Mouse (Mus musculus) embryonic facial prominence, embryonic 15.5 days (tissue): ENCODE results near the gene Cdh5. TPM values are rescaled to one million over a fixed set of nuclear protein-coding genes. Genes with fewer than 3 reads are reported as not detected.
"Not testable (repeated sequence)": the region's sequence is repeated elsewhere in the genome, so short reads cannot be mapped to it uniquely, and the experiment has no call there.

Source experiments
- ATAC-seq: fragments of 200-750 bp; cut with Nextera tagmentation; 2 replicates; pipeline ENCODE4 v1.8.0; 2017; ENCODE audit warnings: low read depth, moderate TSS enrichment; ENCODE audit not compliant: insufficient number of reproducible peaks, low FRiP score, low TSS enrichment
- H3K27ac ChIP-seq: fragments of 300-500 bp; sonication (generic); replicated peaks from 2 replicates; pipeline ENCODE4 v1.5.1; 2015; ENCODE audit warnings: mild to moderate bottlenecking, inconsistent platforms
- H3K27me3 ChIP-seq: fragments of 300-500 bp; sonication (generic); 2 replicates; pipeline ENCODE4 v1.6.1; 2015; ENCODE audit warnings: inconsistent platforms
- H3K36me3 ChIP-seq: fragments of 300-500 bp; sonication (generic); 2 replicates; pipeline ENCODE4 v1.6.1; 2015; ENCODE audit warnings: mild to moderate bottlenecking, inconsistent platforms
- H3K4me1 ChIP-seq: fragments of 300-500 bp; sonication (generic); 2 replicates; pipeline ENCODE4 v1.6.1; 2015; ENCODE audit warnings: inconsistent platforms
- H3K4me2 ChIP-seq: fragments of 300-500 bp; sonication (generic); replicated peaks from 2 replicates; pipeline ENCODE4 v1.6.1; 2015; ENCODE audit warnings: mild to moderate bottlenecking, inconsistent platforms
- H3K4me3 ChIP-seq: fragments of 300-500 bp; sonication (generic); replicated peaks from 2 replicates; pipeline ENCODE4 v1.5.1; 2015; ENCODE audit warnings: mild to moderate bottlenecking, inconsistent platforms
- H3K9ac ChIP-seq: fragments of 300-500 bp; sonication (generic); 2 replicates; pipeline ENCODE4 v1.6.1; 2015; ENCODE audit warnings: inconsistent platforms
- H3K9me3 ChIP-seq: fragments of 300-500 bp; sonication (generic); replicated peaks from 2 replicates; pipeline ENCODE4 v1.6.1; 2016; ENCODE audit warnings: inconsistent platforms
- WGBS: fragments of 180-500 bp; shearing (Covaris S2); methylation state at CpG from one replicate; pipeline ENCODE4 v1.1.7; 2015; 5-methylcytosine and 5-hydroxymethylcytosine counted together
- polyA plus RNA-seq: library from polyadenylated mRNA; unstranded; fragments of >200 nt; fragmentation: Nextera tagmentation; extraction: Ambion mirVana; gene quantifications from 2 replicates; pipeline ENCODE4 v1.2.1, GENCODE M21; 2015

Cdh5 gene
- polyA plus RNA-seq, 1 experiment from 2014 or later: 32.7 TPM

DNA sequence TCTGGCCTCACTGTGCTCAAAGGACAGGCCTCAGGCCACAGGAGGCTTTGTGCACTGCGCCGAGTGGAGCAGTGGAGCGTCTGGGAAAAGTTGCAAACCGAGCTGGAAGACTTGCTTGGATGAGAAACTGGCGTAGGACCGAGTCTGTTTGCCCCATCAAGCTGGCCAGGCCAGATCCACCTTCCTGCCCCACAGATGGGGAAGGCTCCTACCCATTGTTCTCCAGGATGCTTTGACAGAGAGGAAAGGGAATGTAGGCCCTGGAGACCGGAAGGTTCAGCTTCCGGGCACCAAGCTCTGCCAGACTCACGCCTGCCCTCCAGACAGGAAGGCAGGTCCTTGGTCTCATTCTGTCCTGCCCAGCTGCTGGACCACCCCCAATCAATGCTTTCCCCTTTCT is 5.8 kb upstream of the Cdh5 start:
- Histone ChIP-seq H3K4me1 (0 out of 2 replicates have a peak, but pooled peaks cover 2% of the 10 kb centered on the region), H3K9ac (no peak overlapping the region), H3K27me3 (no peaks in the 10 kb centered on the region), H3K36me3 (no peaks in the 10 kb centered on the region), H3K4me2 (no peak overlapping the region), H3K4me3 (no peak overlapping the region), H3K9me3 (no peaks in the 10 kb centered on the region), H3K27ac (0 out of 2 replicates have a peak overlapping the region, but pooled peaks have one; percentile 1)
- 57% methylated on average over 9 of the region's 9 CpGs for whole genome bisulfite sequencing
- no peak for ATAC-seq

DNA sequence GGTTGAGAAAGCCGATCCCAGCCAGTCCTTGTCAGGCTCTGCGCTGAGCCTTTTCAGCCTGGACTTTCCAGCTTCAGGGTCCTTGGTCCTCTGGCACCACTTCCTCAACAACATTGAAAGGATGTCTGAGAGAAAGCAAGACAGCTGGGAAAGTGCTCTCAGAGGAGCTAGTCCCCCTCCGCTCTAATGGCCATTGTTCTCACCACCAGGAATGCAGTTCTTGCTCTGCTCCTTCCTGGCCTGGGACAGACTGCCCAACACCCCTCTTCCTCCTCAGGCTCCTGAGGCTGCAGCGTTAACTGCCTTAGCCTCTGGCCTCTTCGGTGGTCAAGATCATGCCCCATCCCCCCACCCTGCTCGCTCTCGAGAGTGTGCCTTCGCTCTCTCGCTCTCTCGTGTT is 4.8 kb upstream of the Cdh5 start:
- 0 out of 2 replicates have a peak, but pooled peaks cover 2% of the 10 kb centered on the region for H3K4me1 ChIP-seq
- 64% methylated on average over 10 of the region's 10 CpGs for WGBS
- no peak overlapping the region for H3K4me2 ChIP-seq
- H3K9ac ChIP-seq: no peak overlapping the region
- no peaks in the 10 kb centered on the region for H3K27me3 ChIP-seq
- no peak overlapping the region for H3K4me3 ChIP-seq
- H3K36me3 ChIP-seq: no peaks in the 10 kb centered on the region
- 0 out of 2 replicates have a peak, but pooled peaks have one; percentile 26 for ATAC-seq
- H3K9me3 ChIP-seq: no peaks in the 10 kb centered on the region
- H3K27ac ChIP-seq: no peak overlapping the region

DNA sequence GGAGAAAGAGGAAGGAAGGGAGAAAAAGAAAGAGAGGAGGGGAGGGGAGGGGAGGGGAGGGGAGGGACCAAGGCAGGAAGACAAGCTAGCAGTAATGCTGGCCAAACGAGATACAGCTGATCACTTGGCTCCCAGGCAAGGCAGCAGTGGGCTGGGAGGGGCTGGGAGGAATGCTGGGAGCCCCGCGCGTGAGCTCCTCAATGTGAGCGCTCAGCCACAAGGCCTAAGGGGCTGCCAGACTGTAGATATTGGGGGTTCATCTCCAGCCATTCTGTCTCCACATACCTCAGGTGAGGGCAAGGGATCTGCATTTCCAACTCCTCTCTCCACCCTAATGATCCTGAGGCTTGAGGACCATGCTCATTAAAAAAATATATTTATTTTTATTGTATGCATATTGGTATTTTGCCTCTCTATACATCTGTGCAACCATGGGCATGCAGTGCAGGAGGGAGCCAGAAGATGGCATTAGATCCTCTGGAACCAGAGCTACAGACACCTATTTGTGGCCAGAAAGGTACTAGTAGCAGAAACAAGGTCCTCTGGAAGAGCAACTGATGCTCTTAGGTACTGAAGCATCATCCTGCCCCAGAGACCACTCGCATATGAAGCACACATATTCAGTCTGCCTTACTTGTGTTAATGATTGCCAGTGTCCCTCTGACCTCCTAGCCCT is 2.6 kb upstream of the Cdh5 start:
- 27% methylated on average over 6 of the region's 6 CpGs for WGBS
- ATAC-seq: no peak
- no peak overlapping the region for H3K9ac ChIP-seq
- no peaks in the 10 kb centered on the region for H3K27me3 ChIP-seq
- H3K4me1 ChIP-seq: 0 out of 2 replicates have a peak, but pooled peaks cover 2% of the 10 kb centered on the region
- H3K36me3 ChIP-seq: no peaks in the 10 kb centered on the region
- H3K4me2 ChIP-seq: no peak overlapping the region
- H3K9me3 ChIP-seq: no peaks in the 10 kb centered on the region
- no peak overlapping the region for H3K27ac ChIP-seq
- no peak overlapping the region for H3K4me3 ChIP-seq

DNA sequence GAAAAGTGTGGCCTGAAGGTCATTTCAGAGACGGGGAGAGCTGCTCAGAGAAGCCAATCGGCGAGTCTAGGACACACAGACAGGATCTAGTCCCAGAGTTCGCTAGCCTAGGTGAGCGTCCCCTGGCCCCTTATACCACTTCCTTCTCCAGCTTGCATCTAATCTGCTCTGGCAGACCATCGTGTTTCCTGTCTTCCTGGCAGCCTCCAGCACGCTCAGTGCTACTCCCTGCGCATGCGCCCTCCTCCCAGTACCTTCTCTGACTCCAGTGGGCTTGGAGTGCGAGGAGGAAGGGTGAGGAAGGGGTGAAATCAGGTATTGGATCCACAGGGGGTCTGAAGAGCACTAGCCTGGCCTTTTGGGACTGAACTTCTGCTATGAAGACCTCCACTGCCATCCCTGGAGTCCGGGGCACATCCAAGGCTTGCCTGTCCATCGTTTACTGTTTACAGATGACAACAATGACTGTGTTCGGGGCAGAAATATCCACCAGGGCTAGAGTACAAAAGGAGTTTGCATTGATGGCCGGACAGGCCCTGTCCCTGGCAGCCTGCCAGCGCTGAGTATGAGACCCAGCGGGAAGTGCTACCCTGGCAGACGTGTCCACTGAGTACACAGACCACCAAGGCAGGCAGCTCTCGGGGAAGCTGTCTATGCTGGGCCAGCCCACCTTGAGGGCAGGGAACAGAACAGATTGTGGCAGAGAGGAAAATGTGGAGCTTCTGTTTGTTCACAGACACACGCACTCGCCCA is 1.9 kb upstream of the Cdh5 start:
- H3K9me3 ChIP-seq: no peaks in the 10 kb centered on the region
- ATAC-seq: no peak
- H3K36me3 ChIP-seq: no peaks in the 10 kb centered on the region
- 0 out of 2 replicates have a peak, but pooled peaks cover 2% of the 10 kb centered on the region for H3K4me1 ChIP-seq
- H3K4me2 ChIP-seq: no peak overlapping the region
- WGBS: 63% methylated on average over 20 of the region's 20 CpGs
- no peak overlapping the region for H3K27ac ChIP-seq
- no peak overlapping the region for H3K4me3 ChIP-seq
- H3K9ac ChIP-seq: no peak overlapping the region
- no peaks in the 10 kb centered on the region for H3K27me3 ChIP-seq

DNA sequence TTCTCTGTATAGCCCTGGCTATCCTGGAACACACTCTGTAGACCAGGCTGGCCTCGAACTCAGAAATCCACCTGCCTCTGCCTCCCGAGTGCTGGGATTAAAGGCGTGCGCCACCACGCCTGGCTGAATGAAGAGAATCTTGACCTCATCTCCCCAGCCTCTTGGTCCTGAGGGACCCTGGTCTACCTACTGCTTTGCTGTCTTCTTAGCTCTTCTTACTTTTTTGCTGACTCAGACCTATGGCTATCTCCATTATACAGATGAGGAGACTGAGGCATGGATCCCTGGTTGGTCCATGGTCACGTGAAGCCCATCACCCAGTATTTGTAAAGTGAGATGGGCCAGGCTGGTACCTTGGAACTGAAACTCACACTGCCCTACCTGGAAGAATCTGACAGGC is 701 bp upstream of the Cdh5 start:
- H3K27me3 ChIP-seq, H3K27ac ChIP-seq, H3K36me3 ChIP-seq, H3K4me1 ChIP-seq, H3K4me3 ChIP-seq, H3K4me2 ChIP-seq, ATAC-seq, H3K9ac ChIP-seq, H3K9me3 ChIP-seq: not testable (repeated sequence)
- 93% methylated on average over 6 of the region's 6 CpGs for WGBS

DNA sequence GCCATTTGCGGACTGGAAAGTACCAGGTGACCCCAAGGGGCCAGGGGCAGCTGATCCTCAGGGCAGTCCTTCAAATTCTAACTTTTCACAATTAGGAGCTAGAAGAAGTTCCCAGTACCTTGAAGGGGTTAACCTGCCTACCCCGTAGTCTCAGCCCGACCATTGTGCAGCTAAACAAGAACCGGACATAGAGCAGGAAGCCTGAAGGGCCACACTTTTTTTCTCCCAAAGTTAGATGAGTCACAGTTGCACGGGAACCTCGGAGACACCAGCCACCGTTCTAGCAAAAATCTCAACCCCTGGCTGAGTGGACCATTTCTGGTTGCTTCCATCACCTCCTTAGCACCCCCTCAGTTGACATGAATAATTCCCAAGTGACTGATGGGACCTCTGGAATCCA is 2.0 kb downstream of the Cdh5 start:
- no peak overlapping the region for H3K27ac ChIP-seq

DNA sequence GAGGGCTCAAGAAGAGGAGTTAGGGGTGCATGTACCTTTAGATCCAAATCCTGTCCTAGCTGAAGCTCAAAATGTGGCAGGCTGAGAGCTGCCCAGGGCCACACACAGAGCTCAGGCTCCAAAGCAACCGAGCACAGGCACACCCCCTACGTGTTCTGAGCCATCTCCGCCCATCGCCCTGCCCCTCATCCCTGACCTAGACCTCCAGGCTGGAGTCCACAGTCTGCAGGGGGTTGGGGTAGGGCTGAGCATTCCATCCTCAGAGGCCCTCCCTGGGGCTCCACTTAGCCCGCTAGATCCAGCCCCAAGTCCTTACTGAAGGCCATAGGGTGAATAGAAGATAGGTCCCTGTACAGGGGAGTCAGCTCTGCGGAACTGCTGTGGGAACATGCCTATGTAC is 4.3 kb downstream of the Cdh5 start:
- Histone ChIP-seq H3K4me2 (no peak overlapping the region), H3K4me1 (no peaks in the 10 kb centered on the region), H3K27ac (no peak overlapping the region), H3K9me3 (no peaks in the 10 kb centered on the region), H3K4me3 (no peak overlapping the region), H3K9ac (no peak overlapping the region), H3K36me3 (no peaks in the 10 kb centered on the region), H3K27me3 (no peaks in the 10 kb centered on the region)
- ATAC-seq: no peak
- 58% methylated on average over 6 of the region's 6 CpGs for WGBS

More for the DNA sequence above, 2.0 kb downstream of the Cdh5 start:
- H3K9me3 ChIP-seq: no peaks in the 10 kb centered on the region
- 0 out of 2 replicates have a peak, but pooled peaks cover 2% of the 10 kb centered on the region for H3K4me1 ChIP-seq
- 54% methylated on average over 7 of the region's 7 CpGs for WGBS
- H3K9ac ChIP-seq: no peak overlapping the region
- no peaks in the 10 kb centered on the region for H3K36me3 ChIP-seq
- peak overlapping the region; percentile 10 for H3K4me3 ChIP-seq
- H3K4me2 ChIP-seq: no peak overlapping the region
- no peak for ATAC-seq
- H3K27me3 ChIP-seq: no peaks in the 10 kb centered on the region

DNA sequence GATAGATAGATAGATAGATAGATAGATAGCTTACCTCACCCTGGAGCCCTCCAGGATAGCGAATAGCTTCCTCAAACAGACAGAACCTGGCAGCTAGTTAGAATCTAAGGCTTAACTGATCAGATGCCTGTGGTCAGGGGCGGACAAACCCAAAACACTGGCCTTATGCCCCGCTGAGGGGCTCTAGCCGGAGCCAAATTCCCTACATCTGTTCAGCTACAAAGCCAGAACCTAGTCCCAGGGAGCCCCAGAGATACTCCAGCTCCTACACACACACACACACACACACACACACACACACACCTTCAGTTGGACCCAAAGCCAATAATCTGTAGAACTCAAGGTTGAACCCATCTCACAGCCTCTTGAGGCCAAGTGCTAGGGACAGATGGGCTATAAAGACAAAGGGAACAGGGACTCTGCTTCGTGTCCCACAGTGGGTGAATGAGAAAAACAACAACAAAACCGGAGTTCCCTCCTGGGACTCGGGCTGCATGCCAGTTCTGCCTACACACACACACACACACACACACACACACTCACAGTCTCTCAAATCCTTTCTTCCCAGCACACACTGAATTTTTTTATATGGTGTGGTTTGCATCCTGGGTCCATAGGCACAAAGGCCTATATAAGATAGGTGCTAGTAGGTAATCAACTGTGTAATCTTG is 5.0 kb downstream of the Cdh5 start:
- no peak overlapping the region for H3K4me2 ChIP-seq
- no peaks in the 10 kb centered on the region for H3K9me3 ChIP-seq
- 62% methylated on average over 7 of the region's 7 CpGs for WGBS
- H3K4me3 ChIP-seq: no peak overlapping the region
- no peak overlapping the region for H3K27ac ChIP-seq
- ATAC-seq: no peak
- H3K27me3 ChIP-seq: no peaks in the 10 kb centered on the region
- H3K36me3 ChIP-seq: no peaks in the 10 kb centered on the region
- H3K4me1 ChIP-seq: no peaks in the 10 kb centered on the region
- H3K9ac ChIP-seq: no peak overlapping the region

DNA sequence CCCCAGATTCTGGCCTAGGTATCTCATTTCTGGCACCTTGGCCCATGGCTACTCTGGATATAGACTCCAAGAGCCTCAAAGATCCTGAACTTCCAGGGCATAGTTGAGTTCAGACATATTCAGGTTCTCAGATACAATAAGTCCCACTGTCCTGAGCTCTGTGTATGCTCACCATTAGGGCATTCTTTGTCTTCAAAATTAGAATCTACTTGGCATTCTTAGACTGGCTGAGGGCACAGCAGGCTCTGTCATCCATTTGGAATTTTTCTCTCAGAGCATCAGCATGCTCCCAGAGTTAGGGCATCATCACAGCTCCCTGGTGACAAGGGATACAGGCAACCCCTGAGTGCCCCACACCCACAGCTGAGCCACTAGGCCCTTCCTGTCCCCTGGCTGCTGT is 5.7 kb downstream of the Cdh5 start:
- Histone ChIP-seq H3K27ac (no peak overlapping the region), H3K4me3 (no peak overlapping the region), H3K9ac (no peak overlapping the region), H3K4me2 (no peak overlapping the region), H3K27me3 (no peaks in the 10 kb centered on the region), H3K4me1 (no peaks in the 10 kb centered on the region), H3K36me3 (no peaks in the 10 kb centered on the region), H3K9me3 (no peaks in the 10 kb centered on the region)
- ATAC-seq: no peak

DNA sequence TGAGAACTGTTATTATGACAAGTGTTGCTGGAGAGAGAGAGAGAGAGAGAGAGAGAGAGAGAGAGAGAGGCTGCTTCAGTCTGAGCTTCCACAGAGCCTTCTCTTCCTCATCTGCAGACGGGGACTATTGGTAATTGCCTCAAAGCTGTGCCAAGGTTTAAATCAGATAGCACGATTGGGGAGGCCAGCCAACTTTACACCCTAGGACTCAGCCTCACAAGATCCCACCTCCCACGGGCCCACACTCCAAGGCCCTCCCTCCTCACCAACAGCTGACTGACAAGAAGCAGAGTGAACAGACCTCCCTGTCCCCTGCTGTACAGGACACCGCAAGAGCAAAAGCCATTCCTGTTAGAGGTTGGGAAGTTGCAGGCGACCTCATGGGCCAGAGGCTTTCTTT is 6.6 kb downstream of the Cdh5 start:
- 40% methylated on average over 5 of the region's 5 CpGs for WGBS
- ATAC-seq: no peak
- H3K27me3 ChIP-seq: no peaks in the 10 kb centered on the region
- no peak overlapping the region for H3K27ac ChIP-seq
- H3K36me3 ChIP-seq: no peaks in the 10 kb centered on the region
- H3K4me3 ChIP-seq: no peak overlapping the region
- no peak overlapping the region for H3K9ac ChIP-seq
- H3K9me3 ChIP-seq: no peaks in the 10 kb centered on the region
- no peak overlapping the region for H3K4me2 ChIP-seq
- H3K4me1 ChIP-seq: no peaks in the 10 kb centered on the region

DNA sequence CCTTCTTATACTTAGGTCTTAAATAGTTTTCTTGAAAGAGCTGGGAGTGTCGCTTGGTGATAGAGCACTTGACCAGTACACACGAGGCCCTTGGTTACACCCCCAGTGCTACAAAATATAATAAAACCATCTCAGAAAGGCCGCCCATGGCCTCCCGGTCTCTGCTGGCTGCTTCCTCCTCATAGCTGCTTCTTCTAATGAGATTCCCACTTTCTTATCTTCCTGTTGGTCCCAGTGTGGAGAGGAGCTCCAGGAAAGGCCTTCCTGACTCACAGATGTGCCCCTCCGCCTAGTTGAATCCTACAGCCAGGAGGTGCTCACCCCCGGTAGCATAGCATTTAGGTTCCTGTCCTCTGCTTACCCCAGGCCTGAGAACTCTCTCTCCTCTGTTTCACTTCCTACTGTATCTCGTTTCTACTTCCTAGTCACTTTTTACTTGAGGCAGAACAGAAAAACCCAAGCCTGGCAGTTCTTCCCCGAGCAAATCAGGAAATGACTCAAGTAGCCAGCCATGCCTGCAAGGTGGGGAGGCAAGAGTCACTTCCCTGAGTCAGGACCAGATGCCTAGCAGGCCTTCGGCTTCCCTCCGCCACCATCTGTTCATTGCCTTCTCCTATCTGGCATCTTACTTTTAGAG is 9.2 kb downstream of the Cdh5 start:
- H3K9ac ChIP-seq: no peak overlapping the region
- no peaks in the 10 kb centered on the region for H3K9me3 ChIP-seq
- no peak overlapping the region for H3K4me3 ChIP-seq
- no peak overlapping the region for H3K27ac ChIP-seq
- WGBS: 82% methylated on average over 10 of the region's 10 CpGs
- H3K27me3 ChIP-seq: no peaks in the 10 kb centered on the region
- ATAC-seq: no peak
- H3K36me3 ChIP-seq: no peaks in the 10 kb centered on the region
- no peak overlapping the region for H3K4me2 ChIP-seq
- H3K4me1 ChIP-seq: no peaks in the 10 kb centered on the region
